Mouse (Mus musculus): ENCODE results near the gene Catip. TPM values are rescaled to one million over a fixed set of nuclear protein-coding genes. Genes with fewer than 3 reads are reported as not detected.

The Catip gene
- polyA plus RNA-seq, 1 experiment from 2014 or later: 1.1 TPM

DNA sequence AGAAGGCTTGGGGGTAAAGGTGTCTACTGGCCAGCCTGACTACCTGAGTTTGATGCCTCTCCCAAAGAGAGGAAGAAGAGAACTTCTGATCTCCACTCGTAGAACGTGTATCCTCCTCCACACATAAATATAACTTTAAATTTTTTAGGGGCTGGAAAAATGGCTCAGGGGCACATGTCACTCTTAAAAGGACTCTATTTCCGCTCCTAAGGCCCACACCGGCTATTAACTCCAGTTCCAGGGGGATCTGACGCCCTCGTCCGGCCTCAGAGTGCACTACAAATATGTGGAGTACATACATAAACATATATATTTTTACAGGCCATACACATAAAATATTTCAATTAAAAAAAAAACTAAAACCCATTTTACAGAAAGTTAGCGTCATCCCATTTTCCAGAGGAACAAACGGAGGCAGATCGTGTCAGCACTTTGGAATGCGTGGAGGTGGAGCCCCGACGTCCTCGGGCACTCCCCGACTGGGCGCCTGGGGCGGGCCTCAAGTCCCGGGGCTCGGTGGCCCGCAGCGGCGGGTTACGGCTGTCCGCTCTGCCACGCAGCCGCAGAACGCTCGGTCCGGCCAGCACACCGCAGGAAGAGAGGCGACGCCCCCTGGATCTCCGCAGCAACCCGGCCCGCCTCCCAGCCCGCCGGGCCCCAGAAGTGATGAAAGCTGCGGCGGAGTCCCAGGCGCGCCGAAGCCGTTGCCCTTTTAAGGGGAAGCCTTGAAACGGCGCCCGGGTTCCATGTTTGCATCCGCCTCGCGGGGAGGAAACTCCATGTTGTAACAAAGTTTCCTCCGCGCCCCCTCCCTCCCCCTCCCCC, 29.2 kb downstream of the Catip start, which contains the start of gene Ctdsp1:
Gene Ctdsp1 (plus strand): TSS at position 586 of the 825 bp plus-strand sequence.
- WGBS: 3% methylated on average over 51 of the region's 51 CpGs

DNA sequence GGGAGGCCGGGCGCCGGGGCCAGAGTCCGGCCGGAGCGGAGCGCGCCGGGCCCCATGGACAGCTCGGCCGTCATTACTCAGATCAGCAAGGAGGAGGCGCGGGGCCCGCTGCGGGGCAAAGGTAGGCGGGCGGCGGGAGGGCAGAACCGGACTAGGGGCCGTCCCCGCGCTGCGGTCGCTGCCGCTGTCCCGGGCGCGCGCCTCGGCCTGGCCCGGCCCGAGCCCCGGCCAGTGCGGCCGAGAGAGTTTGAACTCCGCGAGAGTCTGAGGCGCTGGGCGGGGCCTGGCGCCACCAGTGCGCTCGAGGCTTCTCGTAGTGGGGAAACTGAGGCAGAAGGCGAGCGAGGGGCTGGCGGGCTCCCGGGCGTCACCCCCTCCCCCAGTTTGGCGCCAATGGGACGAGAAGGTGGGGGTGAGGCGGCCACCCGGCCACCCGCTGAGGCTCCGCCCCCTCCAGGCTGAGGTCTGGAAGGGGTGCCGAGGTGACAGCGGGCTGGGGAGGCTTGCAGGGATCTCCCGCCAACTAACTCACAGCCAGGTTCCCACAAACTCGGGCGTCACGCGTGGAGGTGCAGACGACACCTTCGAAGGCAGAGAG, 30.0 kb downstream of the Catip start:
- ATAC-seq (replicated peaks; ENCODE audit: extremely low read depth, insufficient read depth, low FRiP score): peak; percentile 49
- Histone ChIP-seq H3K9me3 (replicated peaks; ENCODE audit: control insufficient read depth, low read length) (no peaks in the 10 kb centered on the region), H3K4me3 (ENCODE audit: low read length) (peak overlapping the region; percentile 82), H3K4me1 (ENCODE audit: control insufficient read depth, insufficient read depth, low read length) (peaks cover 33% of the 10 kb centered on the region), H3K27me3 (ENCODE audit: control insufficient read depth, insufficient read depth, low read length) (no peaks in the 10 kb centered on the region), H3K36me3 (ENCODE audit: control insufficient read depth, insufficient read depth) (peaks cover 16% of the 10 kb centered on the region), H3K9ac (ENCODE audit: low read length) (peak overlapping the region; percentile 98), H3K4me2 (ENCODE audit: low read depth, low read length) (peak overlapping the region; percentile 85), H3K27ac (ENCODE audit: low read length) (peak overlapping the region; percentile 98)
- WGBS: under 1% methylated on average over 53 of the region's 63 CpGs

More for the DNA sequence above, 29.2 kb downstream of the Catip start, which contains the start of gene Ctdsp1:
- peak; percentile 80 for ATAC-seq (replicated peaks; ENCODE audit: extremely low read depth, insufficient read depth, low FRiP score)
- H3K9ac ChIP-seq (ENCODE audit: low read length): peak within 1 kb of the TSS; percentile 98
- H3K36me3 ChIP-seq (ENCODE audit: control insufficient read depth, insufficient read depth): peaks cover 16% of the 10 kb centered on the region
- H3K4me1 ChIP-seq (ENCODE audit: control insufficient read depth, insufficient read depth, low read length): peaks cover 33% of the 10 kb centered on the region
- no peaks in the 10 kb centered on the region for H3K27me3 ChIP-seq (ENCODE audit: control insufficient read depth, insufficient read depth, low read length)
- no peaks in the 10 kb centered on the region for H3K9me3 ChIP-seq (replicated peaks; ENCODE audit: control insufficient read depth, low read length)
- peak within 1 kb of the TSS; percentile 82 for H3K4me3 ChIP-seq (ENCODE audit: low read length)
- peak within 1 kb of the TSS; percentile 85 for H3K4me2 ChIP-seq (ENCODE audit: low read depth, low read length)
- H3K27ac ChIP-seq (ENCODE audit: low read length): peak within 1 kb of the TSS; percentile 98

DNA sequence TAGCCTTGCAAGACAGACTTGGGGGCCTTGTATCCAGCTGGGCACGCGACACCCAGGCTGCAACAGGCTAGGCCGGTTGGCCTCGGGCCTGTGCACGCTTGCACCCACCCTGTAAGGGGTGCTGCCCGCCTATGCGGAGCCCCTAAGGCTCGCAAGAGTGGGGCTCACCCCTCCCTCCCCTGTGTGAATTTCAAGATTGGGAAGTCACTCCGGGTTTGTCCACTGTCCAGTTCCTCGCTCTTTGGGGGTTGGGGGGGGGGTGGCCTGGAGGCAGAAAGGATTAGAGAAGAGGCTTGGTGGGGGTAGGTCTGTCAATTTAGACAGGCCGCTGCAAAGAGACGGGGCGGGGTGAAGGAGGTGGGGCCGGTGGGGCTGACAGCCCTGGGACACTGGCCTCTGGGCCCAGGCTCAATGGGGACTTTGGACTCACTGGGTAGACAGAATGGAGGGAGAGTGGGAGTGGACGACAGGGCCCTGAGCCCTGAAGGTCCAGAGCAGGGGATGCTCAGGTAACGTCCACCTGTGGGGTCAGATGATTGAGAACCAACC, 30.6 kb downstream of the Catip start:
- Histone ChIP-seq H3K27me3 (ENCODE audit: control insufficient read depth, insufficient read depth, low read length) (no peaks in the 10 kb centered on the region), H3K27ac (ENCODE audit: low read length) (peak overlapping the region; percentile 98), H3K4me3 (ENCODE audit: low read length) (peak overlapping the region; percentile 82), H3K9ac (ENCODE audit: low read length) (peak overlapping the region; percentile 98), H3K4me1 (ENCODE audit: control insufficient read depth, insufficient read depth, low read length) (peaks cover 29% of the 10 kb centered on the region), H3K36me3 (ENCODE audit: control insufficient read depth, insufficient read depth) (peaks cover 16% of the 10 kb centered on the region), H3K4me2 (ENCODE audit: low read depth, low read length) (peak overlapping the region; percentile 85), H3K9me3 (replicated peaks; ENCODE audit: control insufficient read depth, low read length) (no peaks in the 10 kb centered on the region)
- ATAC-seq (replicated peaks; ENCODE audit: extremely low read depth, insufficient read depth, low FRiP score): no peak
- 3% methylated on average over 16 of the region's 16 CpGs for WGBS

DNA sequence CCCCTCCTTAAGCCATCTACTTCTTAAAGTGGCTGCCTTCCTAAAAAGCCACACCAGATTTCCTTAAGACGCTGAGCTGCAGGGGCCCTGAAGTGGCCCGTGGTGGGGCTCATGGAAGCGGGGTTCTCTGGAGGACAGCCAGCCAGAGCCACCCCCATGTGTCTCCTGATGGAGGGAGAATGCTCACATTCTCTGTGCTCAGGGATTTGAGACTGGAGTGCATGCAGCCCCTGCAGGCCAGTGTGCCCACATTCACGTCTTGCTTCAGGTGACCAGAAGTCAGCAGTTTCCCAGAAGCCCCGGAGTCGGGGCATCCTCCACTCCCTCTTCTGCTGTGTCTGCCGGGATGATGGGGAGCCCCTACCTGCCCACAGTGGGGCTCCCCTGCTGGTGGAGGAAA, 31.1 kb downstream of the Catip start:
- ATAC-seq (replicated peaks; ENCODE audit: extremely low read depth, insufficient read depth, low FRiP score): no peak
- Histone ChIP-seq H3K4me3 (ENCODE audit: low read length) (peak overlapping the region; percentile 82), H3K27me3 (ENCODE audit: control insufficient read depth, insufficient read depth, low read length) (no peaks in the 10 kb centered on the region), H3K36me3 (ENCODE audit: control insufficient read depth, insufficient read depth) (peaks cover 16% of the 10 kb centered on the region), H3K27ac (ENCODE audit: low read length) (peak overlapping the region; percentile 21; the same call in 1 of the 2 replicates), H3K4me2 (ENCODE audit: low read depth, low read length) (peak overlapping the region; percentile 85), H3K4me1 (ENCODE audit: control insufficient read depth, insufficient read depth, low read length) (peaks cover 25% of the 10 kb centered on the region), H3K9me3 (replicated peaks; ENCODE audit: control insufficient read depth, low read length) (no peaks in the 10 kb centered on the region), H3K9ac (ENCODE audit: low read length) (peak overlapping the region; percentile 98)
- WGBS: 36% methylated on average over 7 of the region's 7 CpGs

DNA sequence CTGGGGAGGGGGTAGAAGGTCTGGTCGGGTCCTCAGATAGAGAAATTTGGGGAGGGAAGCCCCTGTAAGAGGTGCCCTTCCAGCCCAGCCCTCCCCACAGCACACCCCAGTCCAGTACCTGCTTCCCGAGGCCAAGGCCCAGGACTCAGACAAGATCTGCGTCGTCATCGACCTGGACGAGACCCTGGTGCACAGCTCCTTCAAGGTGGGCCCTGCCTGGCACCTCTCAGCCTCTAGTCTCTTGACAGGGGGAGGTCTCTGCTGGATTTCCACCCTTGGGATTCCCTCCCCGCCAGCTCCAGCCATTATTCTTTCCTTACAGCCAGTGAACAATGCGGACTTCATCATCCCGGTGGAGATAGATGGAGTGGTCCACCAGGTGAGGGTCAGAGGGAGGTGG, 31.8 kb downstream of the Catip start:
- Histone ChIP-seq H3K9ac (ENCODE audit: low read length) (no peak overlapping the region; the same call in 1 of the 2 replicates), H3K9me3 (replicated peaks; ENCODE audit: control insufficient read depth, low read length) (no peaks in the 10 kb centered on the region), H3K4me2 (ENCODE audit: low read depth, low read length) (peak overlapping the region; percentile 85; the same call in 1 of the 2 replicates), H3K27ac (ENCODE audit: low read length) (no peak overlapping the region), H3K4me1 (ENCODE audit: control insufficient read depth, insufficient read depth, low read length) (peaks cover 25% of the 10 kb centered on the region), H3K4me3 (ENCODE audit: low read length) (no peak overlapping the region), H3K27me3 (ENCODE audit: control insufficient read depth, insufficient read depth, low read length) (no peaks in the 10 kb centered on the region), H3K36me3 (ENCODE audit: control insufficient read depth, insufficient read depth) (peaks cover 16% of the 10 kb centered on the region)
- no peak for ATAC-seq (replicated peaks; ENCODE audit: extremely low read depth, insufficient read depth, low FRiP score)
- 84% methylated on average over 9 of the region's 9 CpGs for WGBS

DNA sequence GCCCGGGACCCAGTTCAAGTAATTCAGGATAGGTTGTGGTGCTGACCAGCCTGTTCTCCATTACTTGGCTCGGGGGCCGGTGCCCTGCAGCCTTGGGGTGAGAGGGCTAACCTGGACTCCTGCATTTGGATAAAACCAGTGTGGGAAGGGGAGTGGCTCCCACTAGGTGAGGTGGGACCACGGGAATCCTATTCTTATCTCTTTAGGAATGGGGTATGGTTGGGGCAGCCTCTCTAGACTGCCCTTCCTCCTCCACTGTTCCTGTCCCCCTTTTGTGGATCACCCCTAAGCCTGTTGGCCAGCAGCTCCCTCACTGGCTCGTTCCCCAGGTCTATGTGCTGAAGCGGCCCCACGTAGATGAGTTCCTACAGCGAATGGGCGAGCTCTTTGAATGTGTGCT, 32.4 kb downstream of the Catip start:
- Histone ChIP-seq H3K27me3 (ENCODE audit: control insufficient read depth, insufficient read depth, low read length) (no peaks in the 10 kb centered on the region), H3K4me2 (ENCODE audit: low read depth, low read length) (no peak overlapping the region), H3K4me3 (ENCODE audit: low read length) (no peak overlapping the region), H3K4me1 (ENCODE audit: control insufficient read depth, insufficient read depth, low read length) (peaks cover 24% of the 10 kb centered on the region), H3K27ac (ENCODE audit: low read length) (no peak overlapping the region), H3K36me3 (ENCODE audit: control insufficient read depth, insufficient read depth) (peaks cover 16% of the 10 kb centered on the region), H3K9me3 (replicated peaks; ENCODE audit: control insufficient read depth, low read length) (no peaks in the 10 kb centered on the region), H3K9ac (ENCODE audit: low read length) (no peak overlapping the region)
- WGBS: 86% methylated on average over 9 of the region's 9 CpGs
- no peak for ATAC-seq (replicated peaks; ENCODE audit: extremely low read depth, insufficient read depth, low FRiP score)

DNA sequence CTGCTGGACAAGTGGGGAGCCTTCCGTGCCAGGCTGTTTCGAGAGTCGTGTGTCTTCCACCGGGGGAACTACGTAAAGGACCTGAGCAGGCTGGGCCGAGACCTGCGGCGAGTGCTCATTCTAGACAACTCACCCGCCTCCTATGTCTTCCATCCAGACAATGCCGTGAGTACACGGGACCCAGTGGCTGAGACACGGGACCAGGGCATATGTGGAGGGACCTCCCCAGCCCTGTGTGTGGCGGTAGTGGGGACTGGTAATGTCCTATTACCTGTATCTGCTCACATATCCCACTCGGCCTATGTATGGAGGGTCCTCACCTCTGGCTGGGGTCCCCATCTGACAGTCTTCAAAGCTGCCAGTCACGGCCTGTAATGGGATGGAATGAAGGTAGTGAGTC, 33.0 kb downstream of the Catip start:
- no peak for ATAC-seq (replicated peaks; ENCODE audit: extremely low read depth, insufficient read depth, low FRiP score)
- peaks cover 19% of the 10 kb centered on the region for H3K4me1 ChIP-seq (ENCODE audit: control insufficient read depth, insufficient read depth, low read length)
- no peaks in the 10 kb centered on the region for H3K27me3 ChIP-seq (ENCODE audit: control insufficient read depth, insufficient read depth, low read length)
- WGBS: 90% methylated on average over 15 of the region's 15 CpGs
- H3K9me3 ChIP-seq (replicated peaks; ENCODE audit: control insufficient read depth, low read length): no peaks in the 10 kb centered on the region
- H3K27ac ChIP-seq (ENCODE audit: low read length): no peak overlapping the region
- H3K36me3 ChIP-seq (ENCODE audit: control insufficient read depth, insufficient read depth): peaks cover 16% of the 10 kb centered on the region
- no peak overlapping the region for H3K9ac ChIP-seq (ENCODE audit: low read length)
- H3K4me2 ChIP-seq (ENCODE audit: low read depth, low read length): no peak overlapping the region
- H3K4me3 ChIP-seq (ENCODE audit: low read length): no peak overlapping the region

DNA sequence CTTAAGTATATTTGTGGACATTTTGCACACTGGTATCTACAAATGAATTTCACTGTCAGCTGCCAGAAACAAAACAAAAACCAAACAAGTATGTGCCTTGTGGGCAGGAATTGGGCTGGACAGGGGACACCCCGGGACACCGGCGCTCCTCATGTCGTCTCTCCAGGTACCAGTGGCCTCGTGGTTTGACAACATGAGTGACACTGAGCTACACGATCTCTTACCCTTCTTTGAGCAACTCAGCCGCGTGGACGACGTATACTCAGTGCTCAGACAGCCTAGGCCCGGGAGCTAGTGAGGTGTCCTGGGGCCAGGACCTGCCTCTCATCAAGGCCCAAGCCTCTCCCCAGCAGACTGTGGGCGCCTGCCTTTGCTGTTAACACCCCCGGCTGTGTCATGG, 33.4 kb downstream of the Catip start:
- Histone ChIP-seq H3K27me3 (ENCODE audit: control insufficient read depth, insufficient read depth, low read length) (no peaks in the 10 kb centered on the region), H3K27ac (ENCODE audit: low read length) (no peak overlapping the region), H3K9ac (ENCODE audit: low read length) (no peak overlapping the region), H3K4me2 (ENCODE audit: low read depth, low read length) (no peak overlapping the region), H3K4me1 (ENCODE audit: control insufficient read depth, insufficient read depth, low read length) (peaks cover 15% of the 10 kb centered on the region), H3K4me3 (ENCODE audit: low read length) (no peak overlapping the region), H3K9me3 (replicated peaks; ENCODE audit: control insufficient read depth, low read length) (no peaks in the 10 kb centered on the region), H3K36me3 (ENCODE audit: control insufficient read depth, insufficient read depth) (peaks cover 16% of the 10 kb centered on the region)
- ATAC-seq (replicated peaks; ENCODE audit: extremely low read depth, insufficient read depth, low FRiP score): no peak
- WGBS: 81% methylated on average over 13 of the region's 13 CpGs
